Mouse (Mus musculus): ENCODE measurements around the gene Tlr3. TPM values are rescaled to one million over a fixed set of nuclear protein-coding genes. Genes with fewer than 3 reads are reported as not detected.

The Tlr3 gene
- 0.13 and 0.29 TPM in 2 replicates for polyA plus RNA-seq (2012)

DNA sequence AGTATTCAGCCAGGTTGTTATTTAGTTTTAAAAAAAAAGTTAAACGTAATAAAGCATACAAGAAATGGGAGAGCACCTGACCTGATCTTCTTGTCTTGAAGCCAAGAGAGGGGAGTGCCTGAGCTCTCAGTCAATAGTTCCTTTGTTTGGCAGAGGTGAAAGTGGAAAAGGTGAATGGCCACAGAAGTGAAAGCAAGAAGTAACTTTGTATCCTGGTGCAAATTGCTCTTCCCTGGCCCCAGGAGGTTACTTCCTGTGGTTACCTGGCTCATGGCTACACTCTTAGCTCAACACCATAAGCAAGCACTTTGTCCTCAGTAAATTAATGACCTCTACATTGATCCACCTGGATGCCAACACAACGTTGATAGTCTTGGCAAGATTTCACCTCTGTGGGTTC, at the start of gene Tlr3:
Gene Tlr3 (minus strand): TSS at position 199 of the 400 bp plus-strand sequence.

GRCm38 (mm10) chr8:45381963-45382347, 28.9 kb downstream of the Tlr3 start, which contains the start of gene Fam149a:
Gene Fam149a, minus strand, starts transcription at chr8:45382291.

Other genes with a start within 250 kb of the Tlr3 start
- gene F11, start 149.0 kb downstream of the Tlr3 start, polyA plus RNA-seq (2012): not detected in 2 replicates
- not detected in 2 replicates for gene Klkb1, start 116.2 kb downstream of the Tlr3 start, polyA plus RNA-seq (2012)
- gene Gm45753, start 102.6 kb downstream of the Tlr3 start, polyA plus RNA-seq (2012): not detected in 2 replicates
- 1.8 and 1.9 TPM in 2 replicates for gene Cyp4v3, start 77.9 kb downstream of the Tlr3 start, polyA plus RNA-seq (2012)
- 0.02 and 0.21 TPM in 2 replicates for gene Fam149a, start 28.8 kb downstream of the Tlr3 start, polyA plus RNA-seq (2012)
- 0.02 and 0.14 TPM in 2 replicates for gene Sorbs2, start 96.7 kb upstream of the Tlr3 start, polyA plus RNA-seq (2012)

All from megakaryocyte-erythroid progenitor cell, adult 5 weeks (primary cell).